ENCODE assay signal across 16 mouse cellular contexts in the genomic region with DNA sequence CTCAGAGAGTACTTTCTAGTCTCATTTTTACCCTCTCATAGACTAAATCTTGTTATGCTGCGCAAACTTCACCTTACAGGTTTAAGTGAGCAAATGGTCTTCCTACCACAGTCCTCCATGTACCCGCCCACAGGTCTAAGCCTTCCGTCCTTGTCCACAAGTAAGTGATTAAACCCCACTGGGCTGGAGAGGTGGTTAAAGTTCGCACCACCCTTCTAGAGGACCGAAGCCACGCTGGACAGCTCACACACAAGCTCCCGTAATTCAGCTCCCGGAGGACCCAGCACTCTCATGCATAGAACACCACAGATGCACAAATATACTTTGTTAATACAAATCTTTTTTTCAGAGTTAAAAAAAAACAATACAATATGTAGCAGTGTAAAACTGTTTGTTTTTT.
"Had no signal": no experiment of that assay in that cellular context is flagged by ENCODE, and none has a peak within 500 bp of the region (broad histone marks: within the 10 kb centered on the region; RNA-seq: fewer than 3 reads in every experiment).

No protein-coding gene starts in this region.

- H3K9me3 ChIP-seq: midbrain, embryonic 10.5 days; midbrain, embryonic 12.5 days; neural tube, embryonic 13.5 days; neural tube, embryonic 15.5 days; stomach, embryonic 15.5 days had no signal

- ATAC-seq: midbrain, embryonic 16.5 days had no signal

- H3K27ac ChIP-seq: midbrain, embryonic 10.5 days; midbrain, embryonic 12.5 days; neural tube, embryonic 13.5 days; neural tube, embryonic 15.5 days; stomach, embryonic 15.5 days had no signal

- DNase-seq: lung, adult 18-20 months; lung, embryonic 14.5 days; lung, postnatal 10 days; lung, postnatal 4 days; midbrain, embryonic 14.5 days; right cerebral cortex, postnatal 14 days; thymus, adult 18-20 months; thymus, postnatal 14 days; thymus, postnatal 36 days had no signal

- H3K4me3 ChIP-seq: midbrain, embryonic 10.5 days; midbrain, embryonic 12.5 days; myocyte; neural tube, embryonic 13.5 days; neural tube, embryonic 15.5 days; stomach, embryonic 15.5 days had no signal

- H3K4me1 ChIP-seq: midbrain, embryonic 10.5 days; midbrain, embryonic 12.5 days; neural tube, embryonic 13.5 days; neural tube, embryonic 15.5 days; stomach, embryonic 15.5 days had no signal

- H3K27me3 ChIP-seq: midbrain, embryonic 12.5 days; neural tube, embryonic 13.5 days; neural tube, embryonic 15.5 days; stomach, embryonic 15.5 days had no signal

- H3K4me2 ChIP-seq: lung, embryonic 14.5 days; midbrain, embryonic 12.5 days; neural tube, embryonic 13.5 days; neural tube, embryonic 15.5 days; stomach, embryonic 15.5 days had no signal

- H3K9ac ChIP-seq: lung, embryonic 14.5 days; midbrain, embryonic 12.5 days; neural tube, embryonic 13.5 days; neural tube, embryonic 15.5 days; stomach, embryonic 15.5 days had no signal
